Mouse (Mus musculus): ENCODE measurements around the gene Krcc1. TPM values are rescaled to one million over a fixed set of nuclear protein-coding genes. Genes with fewer than 3 reads are reported as not detected.

The Krcc1 gene
- polyA plus RNA-seq, 1 experiment from 2014 or later, result 53.0 TPM

- WGBS, result 74% methylated on average over 6 of the region's 6 CpGs
- ATAC-seq (ENCODE audit: insufficient number of reproducible peaks, insufficient read depth, low FRiP score, low read depth), result no peak
- no peaks in the 10 kb centered on the region for H3K9me3 ChIP-seq (ENCODE audit: control insufficient read depth, low read depth, low read length)
These were observed 23.8 kb downstream of the Krcc1 start for GRCm38 (mm10) chr6:71295303-71295702.

GRCm38 (mm10) chr6:71298051-71298450 is 26.6 kb downstream of the Krcc1 start:
- Histone ChIP-seq H3K9ac (replicated peaks; ENCODE audit: low read depth, low read length) (no peak overlapping the region), H3K27ac (ENCODE audit: low read length) (no peak overlapping the region)

More at GRCm38 (mm10) chr6:71295303-71295702, 23.8 kb downstream of the Krcc1 start:
- Histone ChIP-seq H3K9ac (replicated peaks; ENCODE audit: low read depth, low read length) (no peak overlapping the region), H3K4me2 (replicated peaks; ENCODE audit: low read depth, low read length) (no peak overlapping the region), H3K27ac (ENCODE audit: low read length) (no peak overlapping the region), H3K4me3 (ENCODE audit: low read depth, low read length) (no peak overlapping the region), H3K36me3 (ENCODE audit: control insufficient read depth, insufficient read depth, low read length) (no peaks in the 10 kb centered on the region), H3K27me3 (ENCODE audit: control insufficient read depth, insufficient read depth, low read length) (no peaks in the 10 kb centered on the region), H3K4me1 (ENCODE audit: control insufficient read depth, insufficient read depth, low read length) (no peaks in the 10 kb centered on the region)

GRCm38 (mm10) chr6:71298751-71299150 is 27.3 kb downstream of the Krcc1 start:
- no peaks in the 10 kb centered on the region for H3K36me3 ChIP-seq (ENCODE audit: control insufficient read depth, insufficient read depth, low read length)
- H3K4me3 ChIP-seq (ENCODE audit: low read depth, low read length), result no peak overlapping the region
- whole genome bisulfite sequencing, result 45% methylated on average over 3 of the region's 3 CpGs
- H3K9ac ChIP-seq (replicated peaks; ENCODE audit: low read depth, low read length), result no peak overlapping the region
- no peak overlapping the region for H3K27ac ChIP-seq (ENCODE audit: low read length)
- no peak overlapping the region for H3K4me2 ChIP-seq (replicated peaks; ENCODE audit: low read depth, low read length)
- no peak for ATAC-seq (ENCODE audit: insufficient number of reproducible peaks, insufficient read depth, low FRiP score, low read depth)
- H3K27me3 ChIP-seq (ENCODE audit: control insufficient read depth, insufficient read depth, low read length), result no peaks in the 10 kb centered on the region
- H3K9me3 ChIP-seq (ENCODE audit: control insufficient read depth, low read depth, low read length), result no peaks in the 10 kb centered on the region
- H3K4me1 ChIP-seq (ENCODE audit: control insufficient read depth, insufficient read depth, low read length), result no peaks in the 10 kb centered on the region

More at GRCm38 (mm10) chr6:71298051-71298450, 26.6 kb downstream of the Krcc1 start:
- no peak overlapping the region for H3K4me3 ChIP-seq (ENCODE audit: low read depth, low read length)
- H3K9me3 ChIP-seq (ENCODE audit: control insufficient read depth, low read depth, low read length), result no peaks in the 10 kb centered on the region
- ATAC-seq (ENCODE audit: insufficient number of reproducible peaks, insufficient read depth, low FRiP score, low read depth), result no peak
- no peaks in the 10 kb centered on the region for H3K36me3 ChIP-seq (ENCODE audit: control insufficient read depth, insufficient read depth, low read length)
- no peaks in the 10 kb centered on the region for H3K4me1 ChIP-seq (ENCODE audit: control insufficient read depth, insufficient read depth, low read length)
- H3K27me3 ChIP-seq (ENCODE audit: control insufficient read depth, insufficient read depth, low read length), result no peaks in the 10 kb centered on the region
- WGBS, result 65% methylated on average over 2 of the region's 2 CpGs
- no peak overlapping the region for H3K4me2 ChIP-seq (replicated peaks; ENCODE audit: low read depth, low read length)

GRCm38 (mm10) chr6:71302097-71302731 is 30.7 kb downstream of the Krcc1 start:
- Histone ChIP-seq H3K4me1 (ENCODE audit: control insufficient read depth, insufficient read depth, low read length) (no peaks in the 10 kb centered on the region), H3K9me3 (ENCODE audit: control insufficient read depth, low read depth, low read length) (no peaks in the 10 kb centered on the region), H3K36me3 (ENCODE audit: control insufficient read depth, insufficient read depth, low read length) (no peaks in the 10 kb centered on the region), H3K27ac (ENCODE audit: low read length) (no peak overlapping the region), H3K9ac (replicated peaks; ENCODE audit: low read depth, low read length) (no peak overlapping the region), H3K27me3 (ENCODE audit: control insufficient read depth, insufficient read depth, low read length) (no peaks in the 10 kb centered on the region), H3K4me3 (ENCODE audit: low read depth, low read length) (no peak overlapping the region), H3K4me2 (replicated peaks; ENCODE audit: low read depth, low read length) (no peak overlapping the region)
- ATAC-seq (ENCODE audit: insufficient number of reproducible peaks, insufficient read depth, low FRiP score, low read depth), result peak; percentile 53; the same call in 1 of the 2 replicates
- 53% methylated on average over 6 of the region's 6 CpGs for WGBS

GRCm38 (mm10) chr6:71307486-71307885 is 36.0 kb downstream of the Krcc1 start:
- no peaks in the 10 kb centered on the region for H3K27me3 ChIP-seq (ENCODE audit: control insufficient read depth, insufficient read depth, low read length)
- ATAC-seq (ENCODE audit: insufficient number of reproducible peaks, insufficient read depth, low FRiP score, low read depth), result no peak
- H3K36me3 ChIP-seq (ENCODE audit: control insufficient read depth, insufficient read depth, low read length), result no peaks in the 10 kb centered on the region
- no peak overlapping the region for H3K27ac ChIP-seq (ENCODE audit: low read length)
- no peak overlapping the region for H3K4me3 ChIP-seq (ENCODE audit: low read depth, low read length)
- H3K4me1 ChIP-seq (ENCODE audit: control insufficient read depth, insufficient read depth, low read length), result no peaks in the 10 kb centered on the region
- 89% methylated on average over 8 of the region's 8 CpGs for WGBS
- no peak overlapping the region for H3K4me2 ChIP-seq (replicated peaks; ENCODE audit: low read depth, low read length)
- no peaks in the 10 kb centered on the region for H3K9me3 ChIP-seq (ENCODE audit: control insufficient read depth, low read depth, low read length)
- no peak overlapping the region for H3K9ac ChIP-seq (replicated peaks; ENCODE audit: low read depth, low read length)

GRCm38 (mm10) chr6:71321826-71322283 is 50.4 kb downstream of the Krcc1 start, which contains the start of gene Smyd1:
Gene Smyd1 (minus strand): TSS chr6:71322233.
- ATAC-seq (ENCODE audit: insufficient number of reproducible peaks, insufficient read depth, low FRiP score, low read depth), result no peak
- 63% methylated on average over 3 of the region's 3 CpGs for WGBS

GRCm38 (mm10) chr6:71322491-71322921 is 51.0 kb downstream of the Krcc1 start, which contains the start of gene Cd8b1:
Gene Cd8b1 (plus strand): TSS chr6:71322788.
- Histone ChIP-seq H3K27ac (ENCODE audit: low read length) (no peak within 1 kb of the TSS), H3K36me3 (ENCODE audit: control insufficient read depth, insufficient read depth, low read length) (no peaks in the 10 kb centered on the region), H3K9me3 (ENCODE audit: control insufficient read depth, low read depth, low read length) (no peaks in the 10 kb centered on the region), H3K4me3 (ENCODE audit: low read depth, low read length) (no peak within 1 kb of the TSS), H3K4me2 (replicated peaks; ENCODE audit: low read depth, low read length) (no peak within 1 kb of the TSS), H3K4me1 (ENCODE audit: control insufficient read depth, insufficient read depth, low read length) (no peaks in the 10 kb centered on the region), H3K9ac (replicated peaks; ENCODE audit: low read depth, low read length) (no peak within 1 kb of the TSS), H3K27me3 (ENCODE audit: control insufficient read depth, insufficient read depth, low read length) (no peaks in the 10 kb centered on the region)
- no peak for ATAC-seq (ENCODE audit: insufficient number of reproducible peaks, insufficient read depth, low FRiP score, low read depth)
- 77% methylated on average over 7 of the region's 7 CpGs for WGBS

More at GRCm38 (mm10) chr6:71321826-71322283, 50.4 kb downstream of the Krcc1 start, which contains the start of gene Smyd1:
- Histone ChIP-seq H3K27me3 (ENCODE audit: control insufficient read depth, insufficient read depth, low read length) (no peaks in the 10 kb centered on the region), H3K4me2 (replicated peaks; ENCODE audit: low read depth, low read length) (no peak within 1 kb of the TSS), H3K4me1 (ENCODE audit: control insufficient read depth, insufficient read depth, low read length) (no peaks in the 10 kb centered on the region), H3K9ac (replicated peaks; ENCODE audit: low read depth, low read length) (no peak within 1 kb of the TSS), H3K9me3 (ENCODE audit: control insufficient read depth, low read depth, low read length) (no peaks in the 10 kb centered on the region), H3K27ac (ENCODE audit: low read length) (no peak within 1 kb of the TSS), H3K36me3 (ENCODE audit: control insufficient read depth, insufficient read depth, low read length) (no peaks in the 10 kb centered on the region), H3K4me3 (ENCODE audit: low read depth, low read length) (no peak within 1 kb of the TSS)

- Histone ChIP-seq H3K27ac (ENCODE audit: low read length) (no peak overlapping the region), H3K27me3 (ENCODE audit: control insufficient read depth, insufficient read depth, low read length) (no peaks in the 10 kb centered on the region), H3K36me3 (ENCODE audit: control insufficient read depth, insufficient read depth, low read length) (no peaks in the 10 kb centered on the region), H3K4me2 (replicated peaks; ENCODE audit: low read depth, low read length) (no peak overlapping the region), H3K4me3 (ENCODE audit: low read depth, low read length) (no peak overlapping the region), H3K4me1 (ENCODE audit: control insufficient read depth, insufficient read depth, low read length) (no peaks in the 10 kb centered on the region), H3K9ac (replicated peaks; ENCODE audit: low read depth, low read length) (no peak overlapping the region), H3K9me3 (ENCODE audit: control insufficient read depth, low read depth, low read length) (no peaks in the 10 kb centered on the region)
- WGBS, result 87% methylated on average over 9 of the region's 9 CpGs
- ATAC-seq (ENCODE audit: insufficient number of reproducible peaks, insufficient read depth, low FRiP score, low read depth), result no peak
These were observed 53.3 kb downstream of the Krcc1 start for GRCm38 (mm10) chr6:71324816-71325215.
